Mouse (Mus musculus) bone marrow, adult 2 months (tissue): ENCODE results near the gene Cmtm4. TPM values are rescaled to one million over a fixed set of nuclear protein-coding genes. Genes with fewer than 3 reads are reported as not detected.

Experiments
- H3K27ac ChIP-seq: fragments of 200-500 bp; 2 replicates; pipeline ENCODE4 v1.5.1; 2012; ENCODE audit warnings: low read depth, mild to moderate bottlenecking, control low read depth, inconsistent platforms, low read length; ENCODE audit not compliant: control insufficient read depth, poor library complexity, insufficient read depth
- H3K4me1 ChIP-seq: fragments of 200-500 bp; 2 replicates; pipeline ENCODE4 v1.6.1; 2011; ENCODE audit warnings: low read length; ENCODE audit not compliant: control insufficient read depth, insufficient read depth
- H3K4me3 ChIP-seq: fragments of 200-500 bp; replicated peaks from 2 replicates; pipeline ENCODE3; 2011; ENCODE audit warnings: mild to moderate bottlenecking, low read depth, low read length, control low read depth; ENCODE audit not compliant: control insufficient read depth
- CTCF ChIP-seq: fragments of 200-500 bp; IDR thresholded peaks from 2 replicates; pipeline ENCODE4 v1.5.1; 2011; ENCODE audit warnings: low read length, control low read depth; ENCODE audit not compliant: control insufficient read depth, insufficient read depth
- POLR2A ChIP-seq: fragments of 200-500 bp; IDR thresholded peaks from 2 replicates; pipeline ENCODE4 v1.6.1; 2011; ENCODE audit warnings: low read depth, mild to moderate bottlenecking, control low read depth, low read length, borderline replicate concordance; ENCODE audit not compliant: control insufficient read depth
- WGBS: fragments of 180-500 bp; shearing (Covaris S2); methylation state at CpG from one replicate; pipeline ENCODE4 v1.1.7; 2018; 5-methylcytosine and 5-hydroxymethylcytosine counted together
- polyA plus RNA-seq: library from polyadenylated mRNA; stranded (reverse); fragments of >200 nt; gene quantifications from 2 replicates; pipeline ENCODE4 v1.2.4, GENCODE M21; 2011; ENCODE audit warnings: low replicate concordance; ENCODE audit not compliant: missing spikeins, insufficient read depth, insufficient read length

Cmtm4 gene
- polyA plus RNA-seq, 1 experiment = 2.4 TPM

GRCm38 (mm10) chr8:104408328-104409110 is 12.9 kb upstream of the Cmtm4 start:
- TF ChIP-seq CTCF = no peak
- no peak overlapping the region for H3K4me3 ChIP-seq
- H3K27ac ChIP-seq = no peak overlapping the region
- 80% methylated on average over 7 of the region's 7 CpGs for WGBS
- H3K4me1 ChIP-seq = no peaks in the 10 kb centered on the region

GRCm38 (mm10) chr8:104406340-104407128 is 10.9 kb upstream of the Cmtm4 start:
- H3K4me3 ChIP-seq = no peak overlapping the region
- TF ChIP-seq CTCF (no peak), POLR2A (no peak)

GRCm38 (mm10) chr8:104405430-104406187 is 10.0 kb upstream of the Cmtm4 start:
- Histone ChIP-seq H3K4me3 (no peak overlapping the region), H3K27ac (no peak overlapping the region), H3K4me1 (no peaks in the 10 kb centered on the region)
- 77% methylated on average over 15 of the region's 15 CpGs for WGBS
- TF ChIP-seq CTCF (no peak), POLR2A (no peak)

More at GRCm38 (mm10) chr8:104406340-104407128, 10.9 kb upstream of the Cmtm4 start:
- Histone ChIP-seq H3K4me1 (no peaks in the 10 kb centered on the region), H3K27ac (no peak overlapping the region)
- 84% methylated on average over 6 of the region's 6 CpGs for WGBS

- peak; percentile 47 for TF ChIP-seq CTCF
- TF ChIP-seq POLR2A = no peak
- Histone ChIP-seq H3K4me1 (no peaks in the 10 kb centered on the region), H3K4me3 (no peak overlapping the region), H3K27ac (no peak overlapping the region)
- WGBS = 72% methylated on average over 3 of the region's 3 CpGs
Measured at GRCm38 (mm10) chr8:104403596-104403995, 8.0 kb upstream of the Cmtm4 start.

GRCm38 (mm10) chr8:104394801-104395702 is 555 bp downstream of the Cmtm4 start:
- Histone ChIP-seq H3K27ac (no peak overlapping the region), H3K4me1 (no peaks in the 10 kb centered on the region), H3K4me3 (peak overlapping the region; percentile 48)
- TF ChIP-seq POLR2A = no peak
- no peak for TF ChIP-seq CTCF
- WGBS = under 1% methylated on average over 80 of the region's 82 CpGs

- Histone ChIP-seq H3K4me1 (no peaks in the 10 kb centered on the region), H3K27ac (no peak overlapping the region), H3K4me3 (no peak overlapping the region)
- TF ChIP-seq POLR2A = no peak
- TF ChIP-seq CTCF = no peak
- WGBS = 88% methylated on average over 6 of the region's 6 CpGs
Measured at GRCm38 (mm10) chr8:104393767-104394166, 1.8 kb downstream of the Cmtm4 start.

- TF ChIP-seq POLR2A (no peak), CTCF (no peak)
- Histone ChIP-seq H3K4me3 (no peak overlapping the region), H3K4me1 (no peaks in the 10 kb centered on the region), H3K27ac (no peak overlapping the region)
- WGBS = 87% methylated on average over 7 of the region's 7 CpGs
Measured at GRCm38 (mm10) chr8:104393139-104393538, 2.5 kb downstream of the Cmtm4 start.
